Mouse (Mus musculus) left cerebral cortex, postnatal 36 days (tissue): Measurements from ENCODE around the gene Cfap57. TPM values are rescaled to one million over a fixed set of nuclear protein-coding genes. Genes with fewer than 3 reads are reported as not detected.
A peak's percentile ranks its signal among the peaks of the same experiment; 100 is the strongest.

Experiments used
- DNase-seq, 2 experiments: peaks; one replicate each; pipeline ENCODE4 v3.0.0; 2021 to 2022; ENCODE audit warnings: low spot score in 2 of 2, mixed read lengths in 1 of 2
- intact Hi-C: fragments of 180-260 bp; cut with DNase I; formaldehyde crosslinking; loops from one replicate; pipeline ENCODE4 v1.15.1; 2025
- total RNA-seq, 2 experiments: library from RNA; stranded (reverse); gene quantifications; 2 replicates each; pipeline ENCODE4 v1.2.3; 2021

Cfap57 gene
- total RNA-seq: under 1 TPM; 0.64 to 0.70 TPM

- intact Hi-C loops: no loop called here
- DNase-seq: peak; percentile 88 to 91
Measured at GRCm38 (mm10) chr4:118620279-118620966, at the start of gene Cfap57, which contains the start of gene Ebna1bp2. TSS of gene Cfap57 (minus strand) at chr4:118620777. TSS of gene Ebna1bp2 (plus strand) at chr4:118620799.

GRCm38 (mm10) chr4:118658652-118659051, 38.1 kb upstream of the Cfap57 start, which contains the start of gene Olfr62:
TSS of gene Olfr62 (plus strand) at chr4:118658952.
- no peak for DNase-seq
- intact Hi-C loops: no loop called here

GRCm38 (mm10) chr4:118645234-118645633, 24.7 kb upstream of the Cfap57 start:
- intact Hi-C loops: loop anchor here (2.0 kb wide), 1 partner anchor 344 kb away; no protein-coding TSS in a partner anchor

GRCm38 (mm10) chr4:118642346-118643190, 22.0 kb upstream of the Cfap57 start:
- peak in 1 of 2 experiments; percentile 16 for DNase-seq
- intact Hi-C loops: no loop called here

More at GRCm38 (mm10) chr4:118645234-118645633, 24.7 kb upstream of the Cfap57 start:
- peak; percentile 46 to 48 for DNase-seq

GRCm38 (mm10) chr4:118630261-118630660, 9.7 kb upstream of the Cfap57 start:
- intact Hi-C loops: no loop called here
- DNase-seq: no peak

GRCm38 (mm10) chr4:118621781-118622180, 1.2 kb upstream of the Cfap57 start:
- DNase-seq: no peak
- intact Hi-C loops: no loop called here

GRCm38 (mm10) chr4:118620967-118621320, 367 bp upstream of the Cfap57 start:
- DNase-seq: no peak
- intact Hi-C loops: no loop called here

GRCm38 (mm10) chr4:118615412-118615811, 5.2 kb downstream of the Cfap57 start:
- DNase-seq: no peak
- intact Hi-C loops: no loop called here

- DNase-seq: no peak
- intact Hi-C loops: no loop called here
Measured at GRCm38 (mm10) chr4:118612619-118613018, 8.0 kb downstream of the Cfap57 start.

- intact Hi-C loops: no loop called here
- DNase-seq: no peak
Measured at GRCm38 (mm10) chr4:118609836-118610235, 10.7 kb downstream of the Cfap57 start.

GRCm38 (mm10) chr4:118604065-118604464, 16.5 kb downstream of the Cfap57 start:
- DNase-seq: no peak
- intact Hi-C loops: no loop called here

- intact Hi-C loops: no loop called here
Measured at GRCm38 (mm10) chr4:118589733-118590130, 30.8 kb downstream of the Cfap57 start.

GRCm38 (mm10) chr4:118589053-118589732, 31.4 kb downstream of the Cfap57 start:
- intact Hi-C loops: no loop called here
- DNase-seq: no peak

More at GRCm38 (mm10) chr4:118589733-118590130, 30.8 kb downstream of the Cfap57 start:
- no peak for DNase-seq

- no peak for DNase-seq
- intact Hi-C loops: no loop called here
Measured at GRCm38 (mm10) chr4:118582629-118583028, 37.9 kb downstream of the Cfap57 start.

- DNase-seq: no peak
- intact Hi-C loops: no loop called here
Measured at GRCm38 (mm10) chr4:118581508-118581907, 39.1 kb downstream of the Cfap57 start.

- intact Hi-C loops: loop anchor here (10.0 kb wide), 1 partner anchor 365 kb away; no protein-coding TSS in a partner anchor
- DNase-seq: no peak
Measured at GRCm38 (mm10) chr4:118579313-118579712, 41.3 kb downstream of the Cfap57 start.

- intact Hi-C loops: loop anchor here (2.0 to 10.0 kb wide), 2 partner anchors 167 to 361 kb away; partner anchors contain the start of genes Med8 and Szt2
Measured at GRCm38 (mm10) chr4:118576097-118576496, 44.5 kb downstream of the Cfap57 start.

GRCm38 (mm10) chr4:118571441-118571840, 49.1 kb downstream of the Cfap57 start:
- intact Hi-C loops: loop anchor here (10.0 kb wide), 1 partner anchor 357 kb away; no protein-coding TSS in a partner anchor
- DNase-seq: peak; percentile 73 to 85

More at GRCm38 (mm10) chr4:118576097-118576496, 44.5 kb downstream of the Cfap57 start:
- DNase-seq: peak; percentile 83 to 89

- intact Hi-C loops: loop anchor here (10.0 kb wide), 1 partner anchor 125 kb away; no protein-coding TSS in a partner anchor
- DNase-seq: no peak
Measured at GRCm38 (mm10) chr4:118569320-118569719, 51.3 kb downstream of the Cfap57 start.
